Mouse (Mus musculus) myocyte (in vitro differentiated cells): ENCODE measurements at regions not wholly inside any gene's neighbourhood (a gene's known extent, or its start where the extent isn't known, plus 50 kb on each side); places are given as distances from the start of the nearest gene placed in this dataset.

Experiments used
- H3K27me3 ChIP-seq: one replicate; pipeline ENCODE4 v1.6.1; 2011; ENCODE audit not compliant: control insufficient read depth, insufficient read depth, insufficient read length
- H3K36me3 ChIP-seq: one replicate; pipeline ENCODE4 v1.6.1; 2011; ENCODE audit not compliant: control insufficient read depth, insufficient read depth
- H3K4me2 ChIP-seq: one replicate; pipeline ENCODE4 v1.6.1; 2011; ENCODE audit warnings: low read depth, control low read depth
- H3K4me3 ChIP-seq: one replicate; pipeline ENCODE4 v1.5.1; 2011; ENCODE audit warnings: mild to moderate bottlenecking, control low read depth, moderate library complexity
- H3K79me2 ChIP-seq: one replicate; pipeline ENCODE4 v1.6.1; 2011; ENCODE audit not compliant: control insufficient read depth, insufficient read depth
- H3ac ChIP-seq: one replicate; pipeline ENCODE4 v1.6.1; 2011; ENCODE audit not compliant: control insufficient read depth, insufficient read length
- CEBPB ChIP-seq: IDR thresholded peaks from 2 replicates; pipeline ENCODE4 v1.6.1; 2011; ENCODE audit warnings: mild to moderate bottlenecking, moderate library complexity; ENCODE audit not compliant: poor library complexity, insufficient read depth, severe bottlenecking
- E2F4 ChIP-seq: IDR thresholded peaks from one replicate; pipeline ENCODE4 v1.6.1; 2011; ENCODE audit warnings: mild to moderate bottlenecking, control low read depth, moderate library complexity; ENCODE audit not compliant: insufficient read depth
- MAX ChIP-seq: IDR thresholded peaks from one replicate; pipeline ENCODE4 v1.6.1; 2011; ENCODE audit warnings: low read depth, mild to moderate bottlenecking, control low read depth
- MYOD1 ChIP-seq, 3 experiments: IDR thresholded peaks; one replicate each; pipeline ENCODE4 v1.6.1; 2011; ENCODE audit warnings: control low read depth in 2 of 3, low read depth in 2 of 3, mild to moderate bottlenecking in 2 of 3, moderate library complexity in 1 of 3; ENCODE audit not compliant: insufficient read length in 2 of 3, control insufficient read depth in 1 of 3
- MYOG ChIP-seq, 3 experiments: IDR thresholded peaks; one replicate each; pipeline ENCODE4 v1.6.1; 2011; ENCODE audit warnings: control low read depth in 2 of 3, low read depth in 2 of 3, mild to moderate bottlenecking in 2 of 3; ENCODE audit not compliant: insufficient read length in 2 of 3, control insufficient read depth in 1 of 3, insufficient read depth in 1 of 3
- POLR2A ChIP-seq: IDR thresholded peaks from one replicate; pipeline ENCODE4 v1.6.1; 2011; ENCODE audit warnings: low read depth, mild to moderate bottlenecking, control low read depth, moderate library complexity; ENCODE audit not compliant: insufficient read length
- POLR2AphosphoS2 ChIP-seq: IDR thresholded peaks from one replicate; pipeline ENCODE4 v1.6.1; 2011; ENCODE audit warnings: low read depth, control low read depth; ENCODE audit not compliant: insufficient read length
- REST ChIP-seq: IDR thresholded peaks from one replicate; pipeline ENCODE4 v1.6.1; 2011; ENCODE audit warnings: mild to moderate bottlenecking, control low read depth, moderate library complexity; ENCODE audit not compliant: insufficient read depth, insufficient read length
- SRF ChIP-seq: IDR thresholded peaks from one replicate; pipeline ENCODE4 v1.6.1; 2011; ENCODE audit warnings: low read depth; ENCODE audit not compliant: control insufficient read depth, insufficient read length
- TCF12 ChIP-seq: IDR thresholded peaks from one replicate; pipeline ENCODE4 v1.6.1; 2011; ENCODE audit warnings: mild to moderate bottlenecking, control low read depth; ENCODE audit not compliant: poor library complexity, insufficient read depth, severe bottlenecking
- TCF3 ChIP-seq: IDR thresholded peaks from one replicate; pipeline ENCODE4 v1.6.1; 2011; ENCODE audit warnings: low read depth, control low read depth; ENCODE audit not compliant: insufficient read length
- USF1 ChIP-seq: IDR thresholded peaks from one replicate; pipeline ENCODE4 v1.6.1; 2011; ENCODE audit warnings: low read depth, mild to moderate bottlenecking, control low read depth, moderate library complexity

DNA sequence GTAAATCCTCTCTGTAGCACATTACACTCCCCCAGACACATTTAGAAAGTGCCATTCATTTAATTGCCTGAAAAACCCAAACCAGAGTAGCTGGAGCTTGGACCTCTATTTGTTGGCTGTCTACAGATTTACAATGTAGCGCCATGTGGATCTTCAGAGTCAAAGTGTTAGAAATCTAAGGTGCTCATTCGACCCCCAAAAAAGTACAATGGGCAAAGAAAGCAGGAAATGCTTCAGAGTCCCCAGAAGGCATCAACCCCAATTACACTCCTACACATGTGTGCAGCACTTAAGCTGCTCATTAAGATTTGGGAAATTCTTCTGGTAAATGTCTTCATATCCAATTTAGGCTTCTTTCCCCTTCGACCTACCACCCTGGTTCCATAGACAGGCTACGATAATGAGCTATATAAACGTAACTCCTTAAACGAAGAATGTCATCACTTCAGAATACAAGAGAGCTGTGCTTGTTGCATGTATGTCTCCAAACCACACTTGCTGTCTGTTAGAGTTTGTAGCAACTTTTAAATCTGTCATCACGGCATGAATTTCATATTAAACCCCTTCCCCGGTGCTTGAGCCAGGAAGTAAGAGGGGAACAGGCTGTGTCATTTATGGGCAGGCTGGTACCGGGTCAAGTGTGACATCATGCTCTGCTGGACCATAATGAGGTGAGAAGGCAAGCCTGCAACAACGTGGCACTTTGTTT, 219.4 kb upstream of the Hnrnpa3 start:
- H3ac ChIP-seq, result no peak overlapping the region
- peaks cover 24% of the 10 kb centered on the region for H3K27me3 ChIP-seq
- H3K79me2 ChIP-seq, result no peaks in the 10 kb centered on the region
- no peak overlapping the region for H3K4me2 ChIP-seq
- no peaks in the 10 kb centered on the region for H3K36me3 ChIP-seq
- no peak overlapping the region for H3K4me3 ChIP-seq
- TF ChIP-seq USF1, result no peak
- TF ChIP-seq CEBPB, result no peak
- TF ChIP-seq TCF3, result no peak
- TF ChIP-seq E2F4, result no peak
- no peak for TF ChIP-seq MYOD1 (IDR thresholded peaks at IDR 0.05; ENCODE audit: control insufficient read depth in 1 of 3, insufficient read length in 2 of 3, low read depth in 2 of 3)

DNA sequence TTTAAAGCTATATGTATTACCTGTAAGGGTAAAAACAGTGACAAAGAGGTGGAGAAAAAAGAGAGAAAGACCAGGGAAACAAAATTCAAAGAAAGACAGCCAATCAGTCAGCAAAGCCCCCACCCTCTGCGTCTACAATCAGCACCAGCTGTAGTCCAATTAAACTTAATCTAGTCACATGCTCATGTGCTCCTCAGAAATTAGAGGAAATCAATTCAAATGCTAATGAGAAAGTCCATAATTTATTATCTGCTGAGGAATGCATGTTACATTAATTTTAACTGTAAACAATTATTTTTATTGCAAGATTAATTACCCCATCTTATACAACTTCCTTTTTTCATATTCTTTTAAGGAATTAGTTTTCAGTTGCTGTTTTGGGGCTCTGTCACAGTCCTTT, 216.4 kb upstream of the Hnrnpa3 start:
- H3K4me3 ChIP-seq, result no peak overlapping the region
- TF ChIP-seq CEBPB (no peak), SRF (no peak), MAX (no peak), REST (no peak), POLR2AphosphoS2 (no peak), MYOD1 (IDR thresholded peaks at IDR 0.05; ENCODE audit: control insufficient read depth in 1 of 3, insufficient read length in 2 of 3, low read depth in 2 of 3) (no peak), USF1 (no peak), E2F4 (no peak), TCF12 (no peak), POLR2A (no peak), MYOG (IDR thresholded peaks at IDR 0.05; ENCODE audit: control insufficient read depth in 1 of 3, insufficient read depth in 1 of 3, insufficient read length in 2 of 3, low read depth in 2 of 3) (no peak), TCF3 (no peak)

DNA sequence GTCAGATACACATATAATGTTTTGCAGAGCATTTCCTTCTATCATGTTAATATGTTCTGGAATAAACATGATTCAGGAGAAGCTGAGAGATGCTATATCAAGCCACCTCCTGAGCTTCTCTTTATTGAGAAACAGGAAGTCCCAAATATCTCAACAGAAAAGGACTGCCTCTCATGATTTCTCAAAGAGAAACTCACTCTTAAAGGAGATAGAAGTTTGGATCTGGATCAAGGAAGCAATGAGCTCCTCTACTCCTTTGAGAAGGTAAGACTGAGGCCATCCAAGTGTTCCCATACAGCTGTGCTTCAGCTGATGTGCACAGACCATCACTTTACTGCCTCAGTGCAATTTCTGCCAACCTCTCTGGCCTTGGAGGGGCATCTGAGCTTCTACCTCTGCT, 213.9 kb upstream of the Hnrnpa3 start:
- Histone ChIP-seq H3K4me2 (no peak overlapping the region), H3K36me3 (no peaks in the 10 kb centered on the region), H3ac (no peak overlapping the region), H3K27me3 (peaks cover 5% of the 10 kb centered on the region), H3K4me3 (no peak overlapping the region), H3K79me2 (no peaks in the 10 kb centered on the region)
- no peak for TF ChIP-seq SRF
- TF ChIP-seq REST, result no peak
- no peak for TF ChIP-seq TCF3
- TF ChIP-seq TCF12, result no peak

More for the DNA sequence above, 216.4 kb upstream of the Hnrnpa3 start:
- no peak overlapping the region for H3K4me2 ChIP-seq
- H3K79me2 ChIP-seq, result no peaks in the 10 kb centered on the region
- H3ac ChIP-seq, result no peak overlapping the region
- H3K27me3 ChIP-seq, result peaks cover 21% of the 10 kb centered on the region
- H3K36me3 ChIP-seq, result no peaks in the 10 kb centered on the region

DNA sequence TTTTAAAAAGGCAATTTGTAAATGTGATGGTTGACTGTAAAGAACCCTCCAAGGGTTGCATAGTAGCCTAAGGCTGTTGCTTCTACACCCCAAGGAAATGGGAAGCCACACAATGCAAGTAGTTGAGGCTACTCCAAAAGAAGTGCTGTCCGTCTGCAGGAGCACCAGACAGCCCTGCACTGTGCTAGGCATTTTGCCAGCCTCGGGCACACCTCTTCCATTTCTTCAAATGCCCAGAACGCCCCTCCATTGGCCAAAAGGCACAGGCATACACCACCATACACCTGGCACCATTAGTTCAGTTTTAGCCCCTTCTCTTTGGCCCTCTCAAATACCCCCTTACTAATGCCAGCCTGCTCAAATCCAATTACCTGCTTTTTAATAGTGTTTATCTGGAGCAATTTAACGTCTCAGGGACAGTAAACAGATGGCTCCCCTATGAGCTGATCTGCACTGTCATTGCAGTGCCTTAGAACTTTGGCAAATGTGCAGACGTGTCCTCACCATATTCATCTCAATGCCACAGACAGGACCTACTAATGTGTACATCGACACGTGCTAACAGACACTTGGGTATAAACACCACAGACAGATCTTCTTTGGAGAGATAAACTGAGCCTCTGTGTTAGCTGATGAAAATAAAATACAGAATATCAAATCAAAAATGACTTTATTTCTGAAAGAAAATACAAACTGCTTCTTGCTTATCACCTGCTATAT, 211.9 kb upstream of the Hnrnpa3 start:
- Histone ChIP-seq H3K4me3 (no peak overlapping the region), H3K36me3 (no peaks in the 10 kb centered on the region), H3ac (no peak overlapping the region), H3K79me2 (no peaks in the 10 kb centered on the region), H3K27me3 (peaks cover 8% of the 10 kb centered on the region), H3K4me2 (no peak overlapping the region)
- no peak for TF ChIP-seq SRF
- no peak for TF ChIP-seq TCF12
- no peak for TF ChIP-seq E2F4
- TF ChIP-seq MYOD1 (IDR thresholded peaks at IDR 0.05; ENCODE audit: control insufficient read depth in 1 of 3, insufficient read length in 2 of 3, low read depth in 2 of 3), result no peak
- no peak for TF ChIP-seq REST
- TF ChIP-seq USF1, result no peak
- TF ChIP-seq POLR2A, result no peak
- TF ChIP-seq TCF3, result no peak
- no peak for TF ChIP-seq POLR2AphosphoS2
- no peak for TF ChIP-seq MAX
- TF ChIP-seq MYOG (IDR thresholded peaks at IDR 0.05; ENCODE audit: control insufficient read depth in 1 of 3, insufficient read depth in 1 of 3, insufficient read length in 2 of 3, low read depth in 2 of 3), result no peak

DNA sequence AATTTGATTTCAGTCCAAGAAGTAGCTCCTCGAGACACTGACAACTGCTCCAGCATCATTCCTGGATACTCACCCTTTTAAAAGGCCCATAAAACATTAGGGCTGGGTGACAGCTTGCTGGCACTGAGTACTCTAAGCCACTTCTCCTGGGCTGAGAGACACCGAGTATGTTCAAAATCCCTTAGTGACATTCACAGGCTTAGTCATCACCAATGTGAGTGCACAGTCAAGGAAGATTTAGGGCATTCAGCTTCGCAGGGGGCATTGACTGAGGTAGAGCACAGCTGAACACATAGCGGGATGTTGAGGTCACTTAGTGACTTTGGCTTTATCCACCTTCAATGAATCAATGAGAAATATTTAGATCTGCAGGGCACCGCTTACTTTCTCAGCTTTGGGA, 210.8 kb upstream of the Hnrnpa3 start:
- Histone ChIP-seq H3K36me3 (no peaks in the 10 kb centered on the region), H3K4me3 (no peak overlapping the region), H3K27me3 (peaks cover 13% of the 10 kb centered on the region), H3ac (no peak overlapping the region), H3K79me2 (no peaks in the 10 kb centered on the region), H3K4me2 (no peak overlapping the region)
- TF ChIP-seq SRF (no peak), CEBPB (no peak), MYOD1 (IDR thresholded peaks at IDR 0.05; ENCODE audit: control insufficient read depth in 1 of 3, insufficient read length in 2 of 3, low read depth in 2 of 3) (no peak), E2F4 (no peak), TCF3 (no peak), TCF12 (no peak), USF1 (no peak), MYOG (IDR thresholded peaks at IDR 0.05; ENCODE audit: control insufficient read depth in 1 of 3, insufficient read depth in 1 of 3, insufficient read length in 2 of 3, low read depth in 2 of 3) (no peak), POLR2A (no peak), MAX (no peak), REST (no peak), POLR2AphosphoS2 (no peak)
